Mouse (Mus musculus) c-Kit-negative CD71-positive TER-119-positive erythroid progenitor cells, embryonic 14.5 days (primary cell): Measurements from ENCODE around the gene Bspry.

Experiments
- DNase-seq: peaks from one replicate; pipeline ENCODE4 v3.0.0-alpha.2; 2013; ENCODE audit warnings: low read depth, low spot score

Bspry gene

DNA sequence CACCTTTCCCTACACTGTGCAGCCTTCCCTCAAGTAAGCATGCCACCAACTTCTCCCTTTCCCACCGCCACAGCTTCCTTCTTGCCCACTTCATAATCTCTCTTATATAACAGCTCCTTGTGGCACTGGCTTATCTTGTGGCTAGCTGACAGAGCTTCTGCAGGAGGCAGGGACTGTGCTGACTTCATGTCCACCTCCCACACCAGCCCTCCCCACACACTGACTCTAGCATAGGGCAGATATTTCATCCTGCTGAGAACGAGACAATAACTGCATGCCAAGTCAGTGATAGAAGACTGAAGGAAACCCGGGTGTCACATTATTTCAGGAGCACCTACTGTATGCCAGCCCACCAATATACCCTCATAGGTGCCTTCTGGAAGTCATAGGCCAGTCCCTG is 35.6 kb downstream of the Bspry start:
- DNase-seq = peak; percentile 64

GRCm38 (mm10) chr4:62516079-62516478 is 36.2 kb downstream of the Bspry start:
- DNase-seq = no peak

- DNase-seq = peak; percentile 99
Observed at GRCm38 (mm10) chr4:62516579-62516978, 36.7 kb downstream of the Bspry start.

- peak; percentile 71 for DNase-seq
Observed at GRCm38 (mm10) chr4:62517046-62517445, 37.2 kb downstream of the Bspry start.

- DNase-seq = peak; percentile 57
Observed at GRCm38 (mm10) chr4:62517538-62518415, 37.9 kb downstream of the Bspry start.

- peak; percentile 57 for DNase-seq
Observed at GRCm38 (mm10) chr4:62518416-62519121, 38.7 kb downstream of the Bspry start.

GRCm38 (mm10) chr4:62519122-62519848 is 39.4 kb downstream of the Bspry start:
- no peak for DNase-seq

DNA sequence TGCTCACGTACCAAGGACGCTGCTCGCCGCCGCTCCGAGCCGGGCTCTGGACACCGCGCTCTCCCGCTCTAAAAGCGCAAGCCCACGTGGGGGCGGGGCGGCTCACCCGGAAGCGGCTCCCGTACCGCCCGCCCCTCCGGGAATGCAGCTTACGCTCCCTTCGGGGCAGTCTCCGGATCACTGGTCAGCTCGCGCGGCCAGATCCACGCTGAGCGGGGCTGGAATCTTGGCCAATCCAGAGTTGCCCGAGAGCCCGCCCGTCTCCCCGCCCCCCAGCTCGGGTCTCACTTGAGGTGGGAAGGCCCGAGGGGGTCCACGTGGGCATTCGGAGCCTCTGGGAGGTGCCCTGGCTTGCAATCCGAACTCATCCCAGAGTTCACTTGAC is 40.0 kb downstream of the Bspry start, which contains the start of gene Alad:
Gene Alad, minus strand, starts transcription at position 70 of the 385 bp plus-strand sequence.
- DNase-seq = peak; percentile 87

- no peak for DNase-seq
Observed at GRCm38 (mm10) chr4:62520892-62521400, 41.1 kb downstream of the Bspry start.

DNA sequence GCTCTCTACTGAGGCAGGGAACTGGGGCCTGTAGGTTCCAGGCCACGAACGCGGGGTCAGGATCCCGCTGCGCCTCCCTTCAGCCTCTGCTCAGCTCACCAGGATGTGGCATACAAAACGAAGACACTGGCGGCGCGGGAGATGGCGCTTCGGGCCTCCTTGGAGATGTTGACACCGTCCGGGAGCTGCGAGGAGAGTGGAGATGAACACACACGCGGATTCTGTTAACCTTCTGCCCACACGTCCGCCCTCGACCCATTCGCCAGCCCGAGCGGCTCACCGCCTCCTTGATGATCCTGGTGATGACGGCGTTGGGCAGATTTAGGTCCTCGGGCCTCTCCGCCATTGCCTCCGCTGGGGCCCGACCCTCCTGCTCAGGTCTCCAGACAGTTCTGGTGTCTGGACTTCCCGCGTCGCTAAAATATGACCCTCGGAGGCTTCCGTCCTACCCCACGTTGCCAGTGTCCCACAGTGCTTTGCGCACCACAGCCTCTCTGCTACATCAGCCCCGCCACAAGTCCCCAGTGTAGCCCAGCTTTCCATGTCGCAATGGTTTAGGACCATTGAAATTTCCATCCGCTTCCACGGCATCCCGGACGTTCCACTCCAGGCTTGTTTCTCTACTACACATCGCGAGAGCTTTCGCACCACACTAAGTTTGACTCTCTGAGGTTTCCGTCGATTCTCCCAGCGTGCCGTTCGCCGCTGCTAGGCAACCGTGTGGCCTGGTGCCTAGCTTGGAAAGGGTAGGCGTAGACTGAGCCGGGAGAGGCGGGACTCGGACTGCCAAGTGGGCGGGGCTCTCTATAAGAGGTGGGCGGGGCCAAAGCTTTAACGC is 45.0 kb downstream of the Bspry start, which contains the start of the genes Pole3 and 4933430I17Rik:
Gene Pole3, minus strand, starts transcription at position 418 of the 838 bp plus-strand sequence.
Gene 4933430I17Rik, plus strand, starts transcription at position 719 of the 838 bp plus-strand sequence.
- DNase-seq = peak; percentile 98

DNA sequence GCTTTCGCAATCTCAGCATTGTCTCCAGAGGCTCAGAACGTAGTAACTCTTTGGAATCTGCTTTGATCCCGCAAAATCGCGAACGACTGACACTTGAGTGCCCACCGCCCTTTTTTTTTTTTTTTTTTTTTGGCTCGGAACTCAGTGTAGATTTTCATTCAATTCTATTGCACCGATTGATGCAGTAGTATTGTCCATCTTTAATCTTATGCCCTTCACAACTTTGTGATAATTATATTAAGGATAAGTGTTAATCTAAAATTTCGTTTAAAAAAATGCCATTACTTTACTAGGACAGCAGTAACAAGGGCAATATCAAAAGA is 45.6 kb downstream of the Bspry start:
- no peak for DNase-seq

GRCm38 (mm10) chr4:62526256-62526655 is 46.4 kb downstream of the Bspry start:
- no peak for DNase-seq

- no peak for DNase-seq
Observed at GRCm38 (mm10) chr4:62527655-62528054, 47.8 kb downstream of the Bspry start.

DNA sequence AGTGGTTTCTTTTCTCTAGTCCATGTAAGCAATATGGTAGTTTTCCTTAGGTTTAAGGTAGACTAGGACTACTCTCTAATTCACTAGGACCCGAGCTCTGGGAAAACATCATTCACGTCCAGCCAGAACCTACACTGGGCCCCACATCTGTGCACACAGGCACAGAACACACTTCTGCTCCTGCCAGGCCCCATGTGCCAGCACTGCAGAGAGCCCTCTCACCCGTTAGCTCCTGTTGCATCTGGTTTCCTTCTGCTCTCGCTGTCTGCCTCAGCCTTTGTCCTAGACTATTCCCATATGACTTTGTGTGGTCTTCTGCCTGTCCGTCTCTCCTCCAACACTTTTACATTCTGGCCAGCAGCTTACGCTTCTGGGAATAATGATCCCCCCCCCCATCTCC is 53.9 kb downstream of the Bspry start:
- no peak for DNase-seq

DNA sequence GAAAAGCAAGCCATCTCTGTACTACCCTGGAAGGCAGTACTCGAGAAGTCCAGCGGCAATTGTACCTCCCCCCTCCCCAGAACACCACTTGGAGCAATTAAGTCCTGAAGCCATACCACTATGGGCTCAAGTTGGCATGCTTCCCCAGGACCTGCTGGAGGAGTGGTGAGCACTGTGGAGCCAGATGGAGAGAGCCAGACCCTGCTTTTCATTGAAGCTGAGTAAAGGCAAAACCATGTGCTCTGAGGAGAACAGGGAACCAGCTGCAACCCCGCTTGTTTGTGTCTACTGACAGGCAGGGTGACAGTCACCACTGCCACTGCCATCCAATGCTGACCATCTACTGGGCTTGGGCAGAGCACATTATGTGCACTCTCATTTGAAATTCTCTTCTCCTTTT is 61.9 kb downstream of the Bspry start:
- DNase-seq = no peak

GRCm38 (mm10) chr4:62543782-62544181 is 63.9 kb downstream of the Bspry start:
- no peak for DNase-seq

DNA sequence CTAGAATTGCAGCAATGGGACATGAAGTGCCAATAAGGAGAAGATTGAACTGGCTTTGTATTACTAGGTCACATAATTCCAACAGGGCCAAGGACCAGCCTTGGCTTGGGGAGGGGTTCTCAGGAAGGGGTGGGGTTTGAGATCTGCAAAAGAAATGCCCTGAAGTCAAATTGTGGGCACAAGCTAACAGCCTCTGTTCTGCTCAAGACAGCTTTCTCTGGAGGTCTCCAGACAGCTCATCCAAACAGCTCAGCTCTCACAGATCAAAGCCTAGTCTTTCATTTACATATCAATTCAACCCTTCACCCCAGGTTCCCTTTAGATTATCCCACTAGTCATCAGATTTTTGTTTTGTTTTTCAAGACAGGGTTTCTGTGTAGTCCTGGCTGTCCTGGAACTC is 64.9 kb downstream of the Bspry start:
- no peak for DNase-seq
